Mouse (Mus musculus): ENCODE results near the gene Vav3.
"Not testable (repeated sequence)": the region's sequence is repeated elsewhere in the genome, so short reads cannot be mapped to it uniquely, and the experiment has no call there.

Vav3 gene

GRCm38 (mm10) chr3:109440001-109440400, 99.5 kb downstream of the Vav3 start:
- ATAC-seq (ENCODE audit: low TSS enrichment) = no peak

DNA sequence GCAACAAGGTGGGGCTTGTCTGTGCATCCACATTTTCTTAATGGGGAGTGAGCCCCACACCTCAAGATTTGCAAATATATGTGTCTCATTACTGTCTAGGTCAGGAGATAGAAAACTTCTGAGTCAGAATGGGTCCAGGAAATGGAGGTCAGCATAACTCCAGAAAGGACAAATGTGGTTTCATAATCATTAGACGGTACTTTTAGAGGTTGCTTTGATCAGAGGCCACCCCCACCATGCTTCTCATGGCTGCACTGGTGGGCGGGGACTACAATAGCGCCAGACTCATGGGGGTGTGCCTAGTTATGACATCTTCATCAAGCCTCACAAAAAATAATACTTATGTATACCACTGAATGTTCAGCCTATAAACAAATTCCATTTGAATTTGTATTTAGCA, 103.6 kb downstream of the Vav3 start:
- ATAC-seq (ENCODE audit: low TSS enrichment) = no peak

- no peak for ATAC-seq (ENCODE audit: low TSS enrichment)
Observed at GRCm38 (mm10) chr3:109446903-109447302, 106.5 kb downstream of the Vav3 start.

- not testable (repeated sequence) for ATAC-seq (ENCODE audit: low TSS enrichment)
Observed at GRCm38 (mm10) chr3:109448249-109448648, 107.8 kb downstream of the Vav3 start.

DNA sequence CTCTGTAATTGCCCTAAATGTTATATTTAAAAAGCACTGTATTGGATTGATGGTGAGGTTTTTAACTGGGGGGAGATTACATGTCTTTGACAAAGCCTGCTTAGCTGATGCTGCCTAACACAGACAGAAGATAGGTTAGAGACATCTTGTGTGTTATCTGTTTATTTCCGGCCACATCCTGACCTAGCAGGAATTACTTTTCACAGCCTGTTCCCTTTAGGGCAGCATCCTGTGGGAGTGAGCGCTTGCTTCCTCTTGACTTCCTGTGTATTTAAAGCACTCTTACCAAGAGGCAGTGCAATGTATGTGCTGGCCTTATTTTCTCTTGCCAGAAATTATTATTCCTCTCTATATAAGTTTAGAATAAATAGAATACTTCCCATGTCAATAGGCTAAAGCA, 111.5 kb downstream of the Vav3 start:
- ATAC-seq (ENCODE audit: low TSS enrichment) = no peak

DNA sequence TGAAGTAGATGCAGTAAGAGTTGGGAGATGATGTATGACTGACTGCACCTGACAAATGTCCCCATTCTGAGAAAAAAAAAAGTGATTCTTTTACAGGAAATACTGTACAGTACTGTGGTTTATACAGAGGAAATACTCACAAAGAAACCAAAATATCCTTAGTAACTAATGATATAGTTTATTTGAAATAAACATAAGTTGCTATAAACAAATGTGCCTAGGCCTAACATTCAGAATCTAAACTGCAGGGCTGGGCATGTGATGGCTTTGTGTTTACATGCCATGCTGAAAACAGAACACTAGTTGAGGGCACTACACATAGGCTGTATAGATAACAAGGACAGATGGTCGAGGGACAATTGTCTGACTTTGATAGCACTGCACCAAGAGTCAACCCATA, 114.2 kb downstream of the Vav3 start:
- ATAC-seq (ENCODE audit: low TSS enrichment) = no peak

DNA sequence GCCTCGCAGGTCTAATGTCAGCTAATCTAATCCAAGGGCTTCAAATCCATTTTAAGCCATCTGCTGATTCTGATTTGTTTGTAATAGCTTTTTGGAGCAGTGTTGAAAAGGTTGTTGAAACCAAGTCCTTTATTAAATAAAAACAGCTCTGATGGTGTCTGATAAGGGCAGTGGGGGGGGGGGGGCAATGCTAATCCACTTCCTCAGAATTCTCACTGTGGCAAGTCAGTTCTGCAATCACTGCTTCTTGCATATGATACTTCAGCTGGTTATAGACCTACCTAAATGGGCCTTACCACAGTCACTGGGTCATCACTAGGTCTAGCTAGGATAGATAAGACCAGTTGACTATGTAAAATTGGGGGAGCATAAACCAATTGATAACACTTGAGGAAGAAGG, 115.9 kb downstream of the Vav3 start:
- no peak for ATAC-seq (ENCODE audit: low TSS enrichment)

DNA sequence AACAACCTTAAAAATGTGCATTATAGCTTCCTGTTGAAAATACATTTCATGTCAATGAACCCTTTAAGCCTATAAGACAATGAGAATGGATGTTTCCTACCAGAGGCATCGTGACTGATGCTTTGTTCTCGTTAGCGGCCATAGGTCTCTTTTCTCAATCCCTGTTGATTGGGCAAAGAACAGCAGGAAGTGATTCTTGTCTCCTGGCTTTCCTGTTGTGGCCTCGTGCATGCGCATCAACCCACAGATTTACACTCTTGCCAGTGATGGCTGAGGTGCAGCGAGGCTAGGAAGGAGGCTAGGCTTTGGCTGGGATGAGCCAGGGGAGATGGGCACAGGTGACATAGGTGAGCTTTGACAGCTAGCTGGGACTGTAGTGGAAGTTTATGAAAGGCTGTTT, 123.2 kb downstream of the Vav3 start:
- ATAC-seq (ENCODE audit: low TSS enrichment) = no peak

DNA sequence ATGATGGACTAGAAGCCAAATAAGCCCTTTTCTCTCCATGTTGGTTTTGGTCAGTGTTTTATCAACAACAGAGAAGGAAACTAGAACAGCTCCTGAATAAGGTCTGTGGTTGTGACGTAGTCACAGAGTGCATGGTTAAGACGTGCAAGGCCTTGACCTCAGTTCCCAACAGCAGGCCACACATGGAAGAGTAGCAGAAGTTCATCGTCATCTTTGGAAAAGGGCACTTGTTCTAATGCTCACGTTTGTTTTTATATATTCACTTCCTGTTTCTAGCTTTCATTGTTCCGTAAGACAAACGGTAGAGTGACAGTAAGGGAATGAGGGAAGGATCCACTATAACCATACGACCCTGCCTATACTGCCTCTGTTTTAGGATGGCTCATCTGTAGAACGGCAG, 124.1 kb downstream of the Vav3 start:
- ATAC-seq (ENCODE audit: low TSS enrichment) = no peak

DNA sequence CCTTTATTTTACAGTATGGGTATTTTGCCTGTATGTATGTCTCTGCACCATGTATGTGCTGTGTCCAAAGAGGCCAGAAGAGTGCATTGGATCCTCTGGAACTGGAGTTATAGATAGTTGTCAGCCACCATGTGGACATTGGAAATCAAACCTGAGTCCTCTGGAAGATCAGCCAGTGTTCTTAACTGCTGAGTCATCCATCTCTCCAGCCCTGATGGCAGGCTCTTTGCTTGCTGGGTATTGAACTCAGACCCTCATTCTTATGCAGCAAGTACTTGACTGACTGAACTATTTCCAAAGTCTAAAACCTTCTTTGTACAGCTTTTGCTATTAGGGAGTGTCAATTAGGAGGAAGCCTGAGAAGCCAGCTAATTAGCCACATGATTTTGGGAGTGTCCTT, 126.1 kb downstream of the Vav3 start:
- no peak for ATAC-seq (ENCODE audit: low TSS enrichment)

- ATAC-seq (ENCODE audit: low TSS enrichment) = no peak
Observed at GRCm38 (mm10) chr3:109467288-109467687, 126.8 kb downstream of the Vav3 start.

- peak; percentile 67 for ATAC-seq (ENCODE audit: low TSS enrichment)
Observed at GRCm38 (mm10) chr3:109469465-109469864, 129.0 kb downstream of the Vav3 start.

GRCm38 (mm10) chr3:109470651-109471255, 130.3 kb downstream of the Vav3 start:
- no peak for ATAC-seq (ENCODE audit: low TSS enrichment)

GRCm38 (mm10) chr3:109476521-109476920, 136.1 kb downstream of the Vav3 start:
- peak; percentile 34; the same call in 1 of the 2 replicates for ATAC-seq (ENCODE audit: low TSS enrichment)

DNA sequence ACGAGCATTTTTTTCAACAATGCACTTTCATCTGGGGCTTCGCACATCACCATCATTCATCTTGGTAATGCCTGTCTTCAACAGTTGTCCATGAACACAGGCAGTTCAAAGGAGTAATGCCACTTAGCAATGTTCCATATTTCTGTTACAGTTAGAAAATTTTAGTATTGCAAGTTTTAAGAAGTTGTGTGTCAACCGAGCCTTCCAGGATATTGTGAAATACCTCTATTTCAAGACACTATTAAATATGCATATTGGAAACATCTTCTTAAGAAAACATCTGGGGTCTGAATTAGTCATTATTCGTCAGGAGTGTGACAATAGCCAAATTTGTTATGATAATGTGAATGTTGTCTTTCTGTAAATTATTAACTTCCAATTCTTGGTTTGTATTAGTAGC, 137.8 kb downstream of the Vav3 start:
- ATAC-seq (ENCODE audit: low TSS enrichment) = no peak

DNA sequence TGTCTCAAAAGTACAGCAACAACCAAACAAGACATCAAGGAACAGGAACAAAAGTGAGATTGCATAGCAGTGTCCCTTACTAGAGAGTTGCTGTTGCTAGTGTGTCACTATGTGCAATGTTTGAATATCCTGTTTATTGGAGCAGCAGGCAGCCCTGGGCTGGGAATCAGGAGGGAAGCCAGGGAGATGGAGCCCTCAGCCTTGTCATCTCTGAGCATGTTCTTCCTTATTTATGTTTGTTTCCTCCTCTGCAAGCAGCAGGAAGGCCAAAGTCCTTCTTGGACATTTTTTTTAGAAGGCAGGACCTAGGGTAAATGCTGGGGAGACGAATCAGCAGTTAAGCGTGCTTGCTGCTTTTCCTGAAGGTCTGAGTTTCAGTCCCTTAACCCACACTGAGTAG, 140.2 kb downstream of the Vav3 start:
- ATAC-seq (ENCODE audit: low TSS enrichment) = no peak

- no peak for ATAC-seq (ENCODE audit: low TSS enrichment)
Observed at GRCm38 (mm10) chr3:109486786-109487185, 146.3 kb downstream of the Vav3 start.

- ATAC-seq (ENCODE audit: low TSS enrichment) = no peak
Observed at GRCm38 (mm10) chr3:109487823-109488222, 147.4 kb downstream of the Vav3 start.

DNA sequence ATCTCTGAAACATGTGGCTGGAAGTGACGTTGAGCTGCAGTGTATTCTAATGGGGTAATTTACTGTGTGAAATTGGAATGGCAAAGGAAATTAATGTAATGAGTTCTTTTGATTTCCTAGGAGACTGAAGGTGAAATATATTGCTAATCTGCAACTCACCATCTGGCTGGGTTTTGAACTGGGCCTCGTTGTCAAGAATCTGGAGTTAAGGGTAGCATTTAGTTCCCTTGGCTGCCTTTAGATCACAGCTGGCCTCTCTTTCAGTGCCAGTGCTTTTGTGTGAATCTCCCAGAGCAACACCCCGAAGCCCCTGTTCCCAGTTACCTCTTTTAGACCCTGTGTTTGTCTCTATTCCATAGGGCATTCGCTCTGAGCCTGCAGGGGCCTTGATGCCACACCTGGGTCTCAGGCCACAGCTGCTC, 148.3 kb downstream of the Vav3 start:
- ATAC-seq (ENCODE audit: low TSS enrichment) = no peak

DNA sequence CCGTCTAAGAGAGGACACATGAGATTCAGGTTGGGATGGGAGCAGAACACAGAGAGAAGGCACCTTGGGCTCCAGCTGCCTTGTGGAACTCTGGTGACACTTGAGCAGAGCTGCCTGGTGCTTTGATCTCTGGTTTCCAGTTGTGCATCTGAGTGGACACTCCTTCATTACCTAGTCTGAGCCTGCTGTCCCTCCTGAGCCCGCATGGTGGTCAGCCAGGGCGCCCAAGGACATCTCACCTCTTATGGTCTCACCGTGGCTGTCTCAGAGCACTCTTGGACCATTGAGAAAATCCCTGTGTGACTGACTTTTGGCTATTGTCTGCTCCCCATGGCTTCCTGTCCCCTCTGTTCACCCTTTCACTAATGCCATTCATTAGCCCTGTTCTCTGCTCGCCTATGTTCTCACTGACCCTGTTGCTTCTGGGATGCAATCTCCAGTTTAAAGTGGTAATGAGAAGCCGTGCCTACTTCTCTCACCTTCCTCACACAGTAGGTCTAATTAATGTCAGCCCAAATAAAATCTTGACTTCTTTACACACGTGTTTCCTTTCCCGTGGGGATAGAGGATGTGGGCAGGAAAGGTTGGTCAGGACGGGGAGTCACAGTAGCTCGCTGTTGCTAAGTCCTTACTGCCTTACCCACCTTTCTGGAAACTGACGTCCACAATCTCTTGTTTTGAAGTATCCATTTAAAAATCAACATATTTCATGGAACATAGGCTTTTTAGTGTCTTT, 150.3 kb downstream of the Vav3 start:
- ATAC-seq (ENCODE audit: low TSS enrichment) = no peak

DNA sequence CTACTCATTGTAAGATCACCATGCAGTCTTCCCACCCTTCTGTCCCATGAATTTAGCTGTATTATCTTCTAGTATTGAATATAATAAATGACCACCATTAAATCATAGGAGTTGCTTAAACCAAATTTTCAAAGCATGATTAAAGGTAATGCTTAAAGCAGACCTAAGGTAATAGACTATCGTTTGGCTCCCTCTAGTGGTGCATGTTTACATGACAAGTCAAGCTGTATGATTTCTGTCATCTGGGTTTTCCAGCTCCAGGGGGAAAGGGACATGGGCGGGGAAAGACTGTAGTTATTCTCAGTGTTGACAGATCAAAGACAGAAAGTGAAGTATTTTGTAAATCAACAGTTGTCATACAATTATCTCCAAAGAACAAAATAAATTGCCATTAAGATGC, 151.1 kb downstream of the Vav3 start:
- ATAC-seq (ENCODE audit: low TSS enrichment) = peak; percentile 92

DNA sequence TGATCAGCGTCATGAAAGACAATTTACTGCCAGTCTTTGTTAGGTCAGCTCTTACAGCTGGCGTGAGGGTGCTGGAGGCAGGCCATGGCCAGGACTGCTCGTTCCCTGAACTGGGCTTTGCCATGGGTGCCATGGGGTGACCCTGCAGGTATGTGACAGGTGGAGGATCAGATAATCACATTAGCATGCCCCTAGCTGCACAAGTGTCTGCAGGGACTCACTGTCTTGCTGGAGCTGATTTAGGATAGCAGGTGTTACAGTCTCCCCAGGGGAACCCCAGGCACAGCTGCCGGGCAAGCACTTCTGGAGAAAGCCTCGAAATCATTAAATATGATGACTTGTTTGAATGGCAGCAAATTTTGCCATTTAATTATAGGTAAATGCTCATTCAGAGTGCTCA, 156.0 kb downstream of the Vav3 start:
- ATAC-seq (ENCODE audit: low TSS enrichment) = no peak

DNA sequence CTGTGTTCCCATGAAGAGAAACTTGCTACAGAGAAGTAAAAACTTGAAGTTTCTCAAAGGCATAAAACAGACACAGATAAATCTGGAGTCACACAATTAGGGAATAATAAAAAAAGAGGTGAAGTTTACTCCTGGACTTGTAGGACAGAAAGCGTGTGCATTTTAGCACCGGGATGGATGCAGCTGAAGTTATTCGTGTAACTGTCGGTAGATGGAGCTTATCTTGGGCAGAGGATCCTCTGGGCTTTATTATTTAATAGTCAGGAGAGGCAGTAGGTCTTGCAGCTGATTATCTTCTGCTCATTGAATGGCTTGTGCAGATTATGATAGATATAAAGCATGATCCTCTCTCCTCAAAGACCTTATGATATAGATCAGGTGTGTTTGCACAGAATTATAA, 156.6 kb downstream of the Vav3 start:
- peak; percentile 69; the same call in 1 of the 2 replicates for ATAC-seq (ENCODE audit: low TSS enrichment)

Measured in frontal cortex, adult (tissue).